Mouse (Mus musculus) lung, postnatal 0 days (tissue): ENCODE measurements around the gene Mapkapk3. TPM values are rescaled to one million over a fixed set of nuclear protein-coding genes. Genes with fewer than 3 reads are reported as not detected.

Source experiments
- ATAC-seq: fragments of 200-750 bp; cut with Nextera tagmentation; 2 replicates; pipeline ENCODE4 v1.8.0; 2017; ENCODE audit warnings: moderate library complexity
- DNase-seq: peaks from one replicate; pipeline ENCODE4 v3.0.0-alpha.2; 2016; ENCODE audit warnings: low spot score
- H3K27ac ChIP-seq: fragments of 300-500 bp; sonication (generic); 2 replicates; pipeline ENCODE4 v1.5.1; 2014; ENCODE audit warnings: antibody characterized with exemption, mild to moderate bottlenecking, low read length, mixed read lengths
- H3K27me3 ChIP-seq: fragments of 300-500 bp; sonication (generic); replicated peaks from 2 replicates; pipeline ENCODE4 v1.6.1; 2014; ENCODE audit warnings: low read length, mixed read lengths; ENCODE audit not compliant: insufficient read depth
- H3K36me3 ChIP-seq: fragments of 300-500 bp; sonication (generic); 2 replicates; pipeline ENCODE4 v1.6.1; 2014; ENCODE audit warnings: low read length, mixed read lengths; ENCODE audit not compliant: insufficient read depth
- H3K4me1 ChIP-seq: fragments of 300-500 bp; sonication (generic); 2 replicates; pipeline ENCODE4 v1.6.1; 2014; ENCODE audit warnings: antibody characterized with exemption, low read depth, low read length, mixed read lengths; ENCODE audit not compliant: insufficient read depth
- H3K4me2 ChIP-seq: fragments of 300-500 bp; sonication (generic); replicated peaks from 2 replicates; pipeline ENCODE4 v1.6.1; 2014; ENCODE audit warnings: low read depth, mild to moderate bottlenecking, low read length, moderate library complexity, mixed read lengths
- H3K4me3 ChIP-seq: fragments of 300-500 bp; sonication (generic); 2 replicates; pipeline ENCODE4 v1.5.1; 2014; ENCODE audit warnings: low read depth, low read length
- H3K9ac ChIP-seq: fragments of 300-500 bp; sonication (generic); replicated peaks from 2 replicates; pipeline ENCODE4 v1.6.1; 2014; ENCODE audit warnings: low read depth, mild to moderate bottlenecking
- H3K9me3 ChIP-seq: fragments of 300-500 bp; sonication (generic); 2 replicates; pipeline ENCODE4 v1.6.1; 2016; ENCODE audit warnings: low read length, mixed read lengths
- CTCF ChIP-seq: IDR thresholded peaks from 2 replicates; pipeline ENCODE4 v1.5.1; 2016; ENCODE audit warnings: antibody characterized with exemption, mild to moderate bottlenecking
- EP300 ChIP-seq: IDR thresholded peaks from 2 replicates; pipeline ENCODE4 v1.6.1; 2016; ENCODE audit warnings: antibody characterized with exemption, mild to moderate bottlenecking, control low read depth
- WGBS: fragments of 180-500 bp; shearing (Covaris S2); extraction: QIAGEN DNeasy Blood & Tissue Kit; methylation state at CpG from one replicate; pipeline ENCODE4 v1.1.7; 2014; 5-methylcytosine and 5-hydroxymethylcytosine counted together
- polyA plus RNA-seq: library from polyadenylated mRNA; unstranded; fragments of >200 nt; fragmentation: Nextera tagmentation; extraction: Ambion mirVana; gene quantifications from 2 replicates; pipeline ENCODE4 v1.2.1, GENCODE M21; 2015

Gene Mapkapk3
- polyA plus RNA-seq, 1 experiment from 2014 or later, result 22.9 TPM

DNA sequence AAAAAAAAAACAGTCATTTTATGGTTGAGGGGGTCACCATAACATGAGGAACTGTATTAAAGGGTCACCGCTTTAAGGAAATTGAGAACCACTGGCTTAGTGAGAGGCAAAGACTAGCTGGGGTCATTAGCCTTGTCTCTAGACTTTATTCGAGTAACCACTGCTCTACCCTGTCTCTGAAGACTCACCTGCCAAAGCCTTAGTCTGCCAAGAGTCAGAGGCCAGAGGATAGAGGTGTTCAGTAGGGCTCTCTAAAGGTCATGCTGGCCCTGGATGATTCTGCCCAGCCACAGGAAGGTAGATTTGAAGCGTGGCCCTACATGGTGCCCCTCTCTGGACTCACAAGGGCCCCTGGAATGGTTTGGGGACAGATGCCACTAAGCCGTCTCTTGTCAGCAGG, 15.3 kb upstream of the Mapkapk3 start:
- Histone ChIP-seq H3K27me3 (no peaks in the 10 kb centered on the region), H3K4me2 (no peak overlapping the region), H3K4me3 (no peak overlapping the region), H3K36me3 (peaks cover 15% of the 10 kb centered on the region), H3K4me1 (peaks cover 36% of the 10 kb centered on the region), H3K27ac (peak overlapping the region; percentile 82), H3K9ac (no peak overlapping the region), H3K9me3 (no peaks in the 10 kb centered on the region)
- no peak for TF ChIP-seq CTCF
- no peak for TF ChIP-seq EP300
- DNase-seq (no peak), ATAC-seq (no peak)
- WGBS, result 67% methylated on average over 4 of the region's 4 CpGs

DNA sequence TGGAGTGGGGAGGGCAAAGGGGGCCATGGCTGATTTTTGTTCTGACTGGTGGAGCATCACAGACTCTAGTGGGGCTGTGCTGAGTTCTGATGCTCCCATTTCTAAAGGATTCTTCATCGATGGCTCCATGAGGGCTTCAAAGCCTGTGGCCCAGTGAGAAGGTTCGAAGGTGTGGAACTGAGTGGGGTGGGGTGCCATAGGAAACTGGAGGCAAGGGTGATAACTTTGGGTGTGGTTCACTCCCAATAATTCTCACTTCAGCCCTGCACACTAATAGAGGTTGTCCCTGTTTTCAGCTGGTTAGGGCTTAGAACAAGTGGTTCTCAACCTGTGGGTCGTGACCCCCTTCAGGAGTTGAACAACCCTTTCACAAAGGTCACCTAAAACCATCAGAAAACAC, 14.7 kb upstream of the Mapkapk3 start:
- H3K9ac ChIP-seq, result no peak overlapping the region
- no peak overlapping the region for H3K4me3 ChIP-seq
- DNase-seq, result no peak
- H3K27me3 ChIP-seq, result no peaks in the 10 kb centered on the region
- TF ChIP-seq EP300 (no peak), CTCF (no peak)
- no peak overlapping the region for H3K27ac ChIP-seq
- no peak for ATAC-seq
- no peak overlapping the region for H3K4me2 ChIP-seq
- H3K36me3 ChIP-seq, result peaks cover 19% of the 10 kb centered on the region
- no peaks in the 10 kb centered on the region for H3K9me3 ChIP-seq
- 91% methylated on average over 3 of the region's 3 CpGs for WGBS
- H3K4me1 ChIP-seq, result peaks cover 36% of the 10 kb centered on the region

DNA sequence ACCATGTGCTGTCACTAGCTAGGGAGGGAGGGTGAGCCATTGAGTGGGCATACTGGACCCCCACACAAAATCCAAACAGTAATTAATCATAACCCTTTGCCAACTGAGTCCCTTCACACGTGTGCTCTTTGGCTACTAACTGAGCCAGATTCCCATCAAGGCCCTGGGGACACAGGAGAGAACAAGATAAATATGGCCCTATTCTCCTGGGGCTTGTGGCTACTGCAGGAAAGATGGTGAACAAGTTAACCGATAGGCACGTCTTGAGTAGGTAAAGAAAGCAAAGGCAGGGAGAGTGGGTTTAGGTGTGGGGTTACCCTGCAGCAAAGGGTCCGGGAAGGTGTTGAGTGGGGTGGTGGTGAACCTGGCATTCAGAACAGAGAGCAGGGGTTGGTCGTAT, 14.2 kb upstream of the Mapkapk3 start:
- H3K4me2 ChIP-seq, result no peak overlapping the region
- 79% methylated on average over 5 of the region's 5 CpGs for WGBS
- no peaks in the 10 kb centered on the region for H3K9me3 ChIP-seq
- H3K27me3 ChIP-seq, result no peaks in the 10 kb centered on the region
- no peak for ATAC-seq
- no peak overlapping the region for H3K9ac ChIP-seq
- peaks cover 19% of the 10 kb centered on the region for H3K36me3 ChIP-seq
- peaks cover 36% of the 10 kb centered on the region for H3K4me1 ChIP-seq
- H3K4me3 ChIP-seq, result no peak overlapping the region
- no peak overlapping the region for H3K27ac ChIP-seq
- TF ChIP-seq CTCF, result no peak
- TF ChIP-seq EP300, result no peak
- DNase-seq, result no peak

DNA sequence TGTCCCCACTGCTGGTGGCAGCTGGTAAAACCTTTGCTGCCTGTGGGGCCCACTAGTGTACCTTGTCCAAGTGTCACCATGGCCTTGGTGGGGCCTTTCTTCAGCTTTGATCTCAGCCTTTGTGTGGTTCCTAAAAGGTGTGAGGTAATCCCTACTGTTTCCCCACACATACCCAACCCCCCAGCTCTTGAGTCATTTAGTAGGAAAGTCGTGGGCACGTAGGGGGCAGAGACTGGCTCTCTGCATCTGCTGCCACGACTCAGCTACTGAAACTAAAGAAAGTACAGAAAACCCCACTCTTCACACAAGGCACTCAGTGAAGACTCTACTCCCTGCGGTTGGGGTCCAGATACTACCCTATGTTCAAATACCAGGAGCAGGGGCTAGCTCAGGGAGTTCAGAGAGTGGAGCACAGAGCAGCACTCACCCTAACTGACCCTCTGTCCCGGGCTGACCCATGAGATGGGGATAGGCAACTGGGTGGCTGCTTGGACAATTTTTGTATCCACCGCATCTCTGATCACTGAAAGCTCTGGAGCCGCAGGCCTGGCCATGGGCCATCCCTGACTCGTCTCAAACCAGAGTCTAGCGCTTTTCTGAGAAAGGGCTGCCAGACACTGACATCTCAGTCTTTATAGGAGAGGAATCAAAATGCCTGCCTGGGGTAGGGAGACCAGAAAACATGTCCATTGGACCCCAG, 13.6 kb upstream of the Mapkapk3 start:
- Histone ChIP-seq H3K9me3 (no peaks in the 10 kb centered on the region), H3K36me3 (peaks cover 19% of the 10 kb centered on the region), H3K4me3 (no peak overlapping the region), H3K4me1 (peaks cover 35% of the 10 kb centered on the region), H3K27me3 (no peaks in the 10 kb centered on the region), H3K27ac (peak overlapping the region; percentile 70), H3K4me2 (no peak overlapping the region), H3K9ac (no peak overlapping the region)
- DNase-seq (no peak), ATAC-seq (no peak)
- TF ChIP-seq CTCF (no peak), EP300 (no peak)
- 53% methylated on average over 9 of the region's 9 CpGs for WGBS

DNA sequence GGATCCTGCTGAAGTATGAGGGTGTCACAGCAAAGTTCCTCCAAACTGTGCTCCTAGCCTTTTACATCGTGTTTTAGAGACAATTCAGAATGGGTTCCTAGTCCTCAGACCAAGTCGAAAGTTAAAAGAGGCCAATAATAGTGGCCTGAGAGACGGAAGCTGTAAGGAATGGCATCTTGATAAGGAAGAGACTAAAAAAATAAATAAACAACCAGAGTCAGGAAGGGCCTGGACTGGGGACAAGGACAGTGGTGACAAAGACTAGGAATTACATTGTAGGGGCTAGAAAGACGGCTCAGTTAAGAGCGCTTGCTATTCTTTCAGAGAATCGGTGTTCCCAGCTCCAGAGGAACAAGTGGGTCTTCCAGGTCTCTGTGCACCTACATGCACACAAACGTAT, 12.9 kb upstream of the Mapkapk3 start:
- Histone ChIP-seq H3K9me3 (no peaks in the 10 kb centered on the region), H3K9ac (no peak overlapping the region), H3K4me1 (peaks cover 33% of the 10 kb centered on the region), H3K27ac (peak overlapping the region; percentile 70), H3K4me3 (no peak overlapping the region), H3K36me3 (peaks cover 19% of the 10 kb centered on the region), H3K4me2 (no peak overlapping the region), H3K27me3 (no peaks in the 10 kb centered on the region)
- TF ChIP-seq CTCF (no peak), EP300 (peak; percentile 81)
- ATAC-seq (0 out of 2 replicates have a peak, but pooled peaks have one; percentile 4), DNase-seq (peak; percentile 54)
- WGBS, result 42% methylated on average over 7 of the region's 7 CpGs

DNA sequence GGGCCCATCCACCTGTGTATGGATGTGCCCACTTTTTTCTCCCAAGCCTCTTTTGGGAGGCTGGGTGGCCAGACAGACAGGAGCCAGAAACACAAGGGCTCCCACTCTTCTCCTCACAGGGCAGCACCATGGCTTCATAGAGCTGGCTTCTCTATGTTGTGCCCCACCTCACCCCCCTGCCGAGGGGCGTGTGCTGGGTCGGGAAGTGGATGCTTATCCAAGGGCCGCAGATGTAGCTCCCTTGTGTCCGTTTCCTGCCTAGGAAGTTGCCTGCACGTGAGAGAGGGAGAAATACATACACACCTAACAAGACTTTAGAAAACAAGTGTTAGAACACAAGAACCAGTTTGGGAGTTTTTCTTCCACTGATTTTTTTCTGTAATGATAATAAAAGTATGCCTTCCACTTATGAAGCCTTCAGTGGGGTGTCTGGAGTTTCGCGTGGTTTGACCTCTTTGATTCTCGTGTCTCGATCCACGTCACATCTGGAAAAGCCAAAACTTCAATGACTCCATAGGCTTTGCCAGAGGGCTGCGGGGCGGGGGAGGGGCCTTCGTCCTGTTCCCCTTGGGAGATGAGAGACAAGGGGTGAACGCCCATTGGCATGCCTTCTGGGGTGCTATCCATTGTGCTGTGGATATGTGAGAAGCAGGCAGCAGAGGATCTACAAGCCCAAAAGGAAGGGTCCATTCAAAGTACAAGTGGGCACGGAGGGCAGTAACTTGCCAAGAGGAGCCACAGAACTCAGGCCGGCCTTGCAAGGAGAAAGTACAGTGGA, 12.1 kb upstream of the Mapkapk3 start:
- no peak for TF ChIP-seq CTCF
- peak; percentile 93 for TF ChIP-seq EP300
- H3K9me3 ChIP-seq, result no peaks in the 10 kb centered on the region
- ATAC-seq (peak; percentile 23), DNase-seq (peak; percentile 62)
- H3K36me3 ChIP-seq, result peaks cover 19% of the 10 kb centered on the region
- WGBS, result 64% methylated on average over 17 of the region's 17 CpGs
- peak overlapping the region; percentile 70 for H3K27ac ChIP-seq
- peak overlapping the region; percentile 17 for H3K4me2 ChIP-seq
- H3K27me3 ChIP-seq, result no peaks in the 10 kb centered on the region
- H3K4me3 ChIP-seq, result no peak overlapping the region
- H3K9ac ChIP-seq, result no peak overlapping the region
- H3K4me1 ChIP-seq, result peaks cover 28% of the 10 kb centered on the region
